Mouse (Mus musculus): ENCODE measurements around the gene Pfkm.

Gene Pfkm

DNA sequence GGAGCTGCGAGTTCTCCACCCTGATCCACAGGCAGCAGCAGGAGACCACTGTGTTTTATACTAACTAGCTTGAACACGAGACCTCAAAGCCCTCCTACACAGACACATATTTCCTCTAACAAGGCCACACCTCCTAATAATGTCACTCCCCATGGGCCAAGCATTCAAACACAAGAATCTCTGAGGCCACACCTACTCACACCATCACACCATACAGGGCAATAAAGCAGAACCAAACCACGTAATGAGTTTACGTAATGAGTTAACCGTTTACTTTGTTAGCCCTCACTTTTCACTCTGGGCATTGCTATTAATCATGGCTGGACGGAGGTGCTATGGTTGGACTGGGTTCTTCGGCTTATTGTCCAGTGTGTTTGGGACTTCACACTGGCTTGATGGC, 47.4 kb downstream of the Pfkm start:
- no peak for DNase-seq (ENCODE audit: low spot score in 2 of 2)

DNA sequence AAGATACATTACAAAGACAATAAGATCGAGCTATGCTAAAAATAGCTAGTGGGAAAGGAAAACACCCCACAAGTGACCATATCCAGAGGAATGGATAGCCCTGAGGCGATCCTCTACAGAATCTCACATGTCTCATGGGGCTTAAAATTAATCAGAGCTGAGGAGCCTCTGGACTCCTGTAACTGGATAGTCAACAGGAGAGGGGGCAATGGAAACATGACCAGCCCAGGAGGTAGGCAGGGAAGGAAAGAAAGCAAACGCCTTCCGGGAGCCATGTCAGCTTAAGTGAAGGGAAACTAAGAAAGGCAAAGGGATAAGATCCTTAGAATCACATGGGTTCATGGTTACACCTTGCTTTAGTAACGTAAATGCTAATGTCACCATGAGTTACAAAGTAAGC, 48.4 kb downstream of the Pfkm start:
- no peak for DNase-seq (ENCODE audit: low spot score in 2 of 2)

DNA sequence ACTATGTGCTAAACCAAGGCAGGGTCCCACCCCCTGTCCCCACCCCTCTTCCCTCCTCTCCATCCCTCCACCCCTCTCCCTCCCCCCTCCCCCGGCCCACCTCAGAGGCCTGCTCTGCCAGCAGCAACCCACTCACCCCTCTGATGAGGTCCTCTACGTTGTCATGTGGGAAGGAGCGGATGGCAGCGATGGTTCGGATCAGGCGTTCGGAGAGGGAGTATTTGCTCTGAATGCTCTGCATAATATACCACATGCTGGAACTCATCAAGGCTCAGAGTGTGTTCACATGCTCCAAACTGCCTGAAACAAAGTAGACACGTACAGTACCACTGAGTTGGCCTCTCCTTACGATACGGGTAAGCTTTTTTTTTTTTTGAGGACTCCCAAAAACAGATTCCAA, 50.1 kb downstream of the Pfkm start:
- DNase-seq (ENCODE audit: low spot score in 2 of 2), result no peak

DNA sequence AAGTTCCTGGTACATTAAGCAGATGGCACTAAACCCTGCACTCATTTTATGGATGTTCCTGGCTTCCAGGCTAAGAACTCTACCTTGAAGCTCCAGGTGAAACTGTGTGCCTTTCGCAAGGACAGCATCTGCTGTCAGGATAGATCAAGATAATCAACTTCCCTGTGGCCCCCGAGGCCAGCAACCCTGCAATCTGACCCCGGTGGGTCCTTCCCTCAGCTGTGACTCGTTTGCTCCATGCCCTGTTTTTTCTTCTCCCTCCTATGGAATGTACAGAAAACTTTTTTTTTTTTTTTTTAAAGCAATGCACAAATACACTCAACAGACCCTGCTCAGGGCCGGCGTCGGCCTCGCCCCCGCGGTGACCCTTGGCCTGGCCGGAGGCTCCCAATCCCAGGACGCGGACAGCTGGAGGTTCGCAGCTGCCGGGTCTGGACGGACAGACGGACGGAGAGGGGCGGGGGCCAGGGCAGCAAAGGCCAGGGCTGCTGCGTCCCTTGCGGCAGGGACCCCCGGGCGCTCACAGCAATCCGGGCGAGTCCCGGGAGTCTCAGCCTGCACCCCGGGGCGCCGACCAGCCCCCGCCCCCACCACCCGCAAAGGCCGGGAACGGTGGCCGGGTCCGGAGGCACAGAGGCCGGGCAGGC, 52.6 kb downstream of the Pfkm start:
- DNase-seq (ENCODE audit: low spot score in 2 of 2), result no peak

DNA sequence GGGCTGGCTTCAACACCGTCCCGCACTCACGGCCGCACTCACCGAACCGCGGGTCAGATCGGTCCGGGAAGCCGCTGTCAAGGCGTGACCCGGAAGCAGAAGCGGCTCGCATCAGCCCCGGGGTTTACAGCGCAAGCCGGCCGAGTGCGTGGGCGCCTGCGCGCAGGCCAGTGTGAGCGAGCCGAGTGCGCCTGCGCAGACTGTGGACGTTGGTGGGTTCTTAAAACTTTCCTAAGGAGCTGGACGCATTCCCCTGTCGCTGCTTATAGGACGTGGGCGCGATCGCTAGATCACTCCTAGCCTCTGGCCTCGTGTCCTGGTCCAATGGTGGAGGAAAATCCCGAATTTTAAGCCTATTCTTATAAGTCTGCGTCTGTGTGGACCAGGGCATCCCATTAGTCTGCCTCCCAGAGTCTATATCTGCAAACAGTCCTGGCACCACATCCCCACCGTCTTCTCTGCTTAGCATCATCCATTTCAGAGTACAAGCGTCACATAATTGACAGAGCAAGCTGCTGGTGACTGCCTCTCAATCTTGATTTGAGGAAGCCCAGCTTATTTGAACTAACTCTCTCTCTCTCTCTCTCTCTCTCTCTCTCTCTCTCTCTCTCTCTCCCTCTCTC, 53.3 kb downstream of the Pfkm start:
- peak; percentile 83 to 92 for DNase-seq (ENCODE audit: low spot score in 2 of 2)

DNA sequence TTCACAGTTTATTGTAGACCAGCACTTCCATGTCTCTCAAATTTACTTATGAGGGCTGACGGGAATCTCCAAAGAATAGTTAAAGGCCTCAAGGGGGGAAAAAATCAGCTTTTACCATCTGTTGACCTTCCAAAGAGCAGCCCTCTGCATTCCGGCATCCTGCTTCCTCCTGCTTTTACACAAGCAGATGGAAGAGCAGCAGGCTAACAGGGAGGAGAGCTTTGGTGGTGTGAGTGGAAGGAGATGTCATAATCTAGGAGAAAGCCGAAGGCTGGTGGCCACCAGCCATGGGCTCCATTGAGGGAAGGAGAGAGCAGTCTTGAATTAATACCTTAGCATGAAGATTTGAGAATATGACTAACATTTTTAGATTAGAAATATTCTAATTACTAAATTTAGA, 56.0 kb downstream of the Pfkm start:
- no peak for DNase-seq (ENCODE audit: low spot score in 2 of 2)

DNA sequence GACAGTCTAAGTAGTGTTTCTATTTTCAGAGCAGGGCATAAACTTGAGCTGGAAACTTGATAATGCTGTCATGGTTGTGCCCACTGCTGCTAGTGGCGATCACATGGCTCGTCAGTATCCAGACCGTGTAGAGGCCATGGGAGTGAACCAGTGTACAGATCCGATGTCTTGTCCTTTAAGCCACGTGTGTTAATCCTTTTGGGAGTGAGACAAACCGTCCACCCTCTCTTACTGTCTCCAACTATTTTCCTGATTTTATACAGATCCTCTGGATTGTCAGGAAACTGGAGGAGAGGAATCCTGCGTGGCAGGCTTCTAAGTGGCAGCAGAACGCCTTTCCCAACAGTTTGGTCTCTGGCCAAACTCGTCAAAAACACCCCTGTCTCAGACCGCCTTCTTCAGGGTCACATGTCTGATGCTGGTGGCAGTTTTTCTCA, 56.8 kb downstream of the Pfkm start:
- DNase-seq (ENCODE audit: low spot score in 2 of 2), result no peak

DNA sequence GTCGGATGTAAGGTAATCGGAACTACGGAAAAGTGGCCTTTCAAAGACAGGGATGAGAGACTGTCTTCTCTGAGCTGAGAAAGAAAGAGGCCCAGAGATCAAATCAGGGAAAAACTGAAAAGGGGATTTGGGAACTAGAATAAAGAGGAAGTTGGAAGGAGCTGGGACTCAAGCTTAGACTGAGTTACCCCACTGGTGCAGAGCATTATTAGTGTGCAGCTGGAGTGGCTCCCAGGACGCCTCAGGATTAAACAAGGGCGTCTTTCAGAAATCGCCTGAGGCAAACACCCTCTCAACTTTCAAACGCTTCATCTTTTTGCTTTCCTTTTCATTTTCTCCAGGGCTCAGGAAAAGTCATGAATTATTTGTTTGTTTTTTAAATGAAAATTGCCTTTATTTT, 60.5 kb downstream of the Pfkm start:
- DNase-seq (ENCODE audit: low spot score in 2 of 2), result no peak

DNA sequence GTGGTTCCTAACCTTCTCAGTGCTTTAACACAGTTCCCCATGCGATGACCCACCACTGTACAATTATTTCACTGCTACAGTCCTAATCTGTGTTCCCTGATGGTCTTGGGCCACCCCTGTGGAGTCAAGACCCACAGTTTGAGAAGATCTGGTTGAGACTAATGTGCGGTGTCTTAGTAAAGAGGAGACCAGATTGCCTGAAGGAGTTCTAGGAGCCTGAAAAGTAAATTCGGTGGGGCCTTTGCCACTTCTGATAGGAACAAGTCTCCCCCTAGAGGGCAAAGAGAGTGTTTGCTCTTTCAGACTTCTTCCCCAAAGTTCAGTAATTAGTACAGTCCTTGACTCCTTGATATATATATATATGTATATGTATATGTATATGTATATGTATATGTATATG, 61.2 kb downstream of the Pfkm start:
- DNase-seq (ENCODE audit: low spot score in 2 of 2), result no peak

DNA sequence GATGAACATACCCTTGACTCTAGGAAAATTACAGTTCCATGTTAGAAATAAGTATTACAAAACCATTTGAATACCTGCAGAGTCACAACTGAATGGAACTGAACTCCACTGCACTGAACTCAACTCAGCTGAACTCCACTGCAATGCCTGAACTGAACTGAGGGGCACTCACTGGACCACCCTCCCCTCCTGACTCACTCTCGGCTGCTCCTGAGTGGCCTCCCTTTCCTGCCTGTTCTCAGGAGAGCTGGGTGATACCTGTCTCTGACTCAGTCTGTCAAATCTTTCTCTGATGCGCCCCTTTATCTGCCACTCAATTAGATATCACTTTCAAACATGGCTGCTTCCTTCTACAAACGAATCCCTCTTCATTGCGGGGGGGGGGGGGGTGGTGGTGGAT, 61.8 kb downstream of the Pfkm start:
- DNase-seq (ENCODE audit: low spot score in 2 of 2), result no peak

DNA sequence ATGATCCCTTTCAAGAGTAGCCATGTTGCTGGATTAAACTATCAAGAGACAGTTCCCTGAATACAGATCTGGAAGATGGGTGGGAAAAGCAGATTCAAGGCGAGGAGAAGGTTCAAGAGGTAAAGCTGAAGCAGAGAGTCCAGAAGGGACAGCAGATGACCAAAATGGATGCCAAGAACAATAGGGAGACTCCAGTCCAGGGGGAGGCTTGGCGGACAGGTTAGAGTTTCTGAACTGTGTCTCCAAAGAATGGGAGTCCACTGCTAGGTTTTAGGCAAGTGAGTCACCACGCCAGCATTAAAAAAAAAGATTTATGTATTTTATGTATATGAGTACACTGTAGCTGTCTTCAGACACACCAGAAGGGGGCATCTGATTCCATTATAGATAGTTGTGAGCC, 62.2 kb downstream of the Pfkm start:
- no peak for DNase-seq (ENCODE audit: low spot score in 2 of 2)

DNA sequence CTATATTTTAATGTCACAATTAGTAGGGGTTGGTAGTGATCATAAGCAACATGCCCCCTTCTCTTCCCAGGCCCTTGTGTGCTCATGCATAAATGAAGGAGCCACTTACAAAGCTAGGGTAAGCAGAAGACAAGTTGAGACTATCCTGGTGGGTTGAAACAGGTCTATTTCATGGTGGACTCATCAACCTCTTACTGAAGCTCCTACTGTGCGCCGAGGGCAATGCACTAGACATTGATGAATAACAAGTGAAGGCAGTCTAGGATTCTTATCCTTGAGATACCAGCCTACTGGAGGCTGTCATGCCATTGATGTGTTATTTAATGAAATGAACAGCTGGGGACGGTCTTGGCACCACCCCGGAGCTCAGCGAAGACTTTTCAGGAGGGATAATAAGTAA, 62.9 kb downstream of the Pfkm start:
- no peak for DNase-seq (ENCODE audit: low spot score in 2 of 2)

DNA sequence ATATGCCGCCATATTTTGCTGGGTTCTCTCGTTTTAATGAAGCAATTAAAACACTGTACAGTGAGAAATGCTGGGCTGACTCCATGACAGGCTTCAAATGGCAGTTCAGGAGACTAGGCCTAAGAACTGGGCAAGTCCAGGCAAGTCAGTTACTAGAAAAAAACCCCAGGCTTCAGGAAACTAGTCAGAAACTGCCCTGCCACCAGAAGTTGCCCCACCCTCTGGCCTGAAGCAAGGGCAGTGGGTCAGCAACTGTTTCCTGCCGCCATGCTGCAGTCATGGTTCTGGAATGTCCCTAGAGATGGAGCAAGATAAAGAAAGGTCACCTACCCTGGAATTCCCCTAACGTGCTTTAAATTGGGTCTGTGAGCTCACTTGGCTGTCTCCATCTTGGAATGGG, 63.6 kb downstream of the Pfkm start:
- no peak for DNase-seq (ENCODE audit: low spot score in 2 of 2)

DNA sequence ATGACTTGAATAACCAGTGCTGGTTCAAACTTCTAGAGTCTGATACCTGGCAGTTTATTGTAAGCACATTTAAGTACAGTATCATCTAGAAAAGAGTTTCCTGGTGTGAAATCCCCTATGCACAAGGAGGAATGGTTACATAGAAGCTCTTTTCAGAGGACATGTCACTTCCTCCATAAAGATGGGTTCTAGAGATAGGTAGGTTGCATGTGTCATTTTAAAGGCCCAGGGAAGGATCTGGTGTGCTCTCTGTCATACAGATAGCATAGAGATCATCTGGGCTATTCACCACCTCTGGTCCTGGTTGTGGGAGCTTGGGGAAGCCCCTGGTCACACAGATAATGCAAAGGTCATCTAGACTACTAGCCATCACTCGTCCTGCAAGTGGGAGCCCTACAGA, 64.9 kb downstream of the Pfkm start:
- DNase-seq (ENCODE audit: low spot score in 2 of 2), result no peak

DNA sequence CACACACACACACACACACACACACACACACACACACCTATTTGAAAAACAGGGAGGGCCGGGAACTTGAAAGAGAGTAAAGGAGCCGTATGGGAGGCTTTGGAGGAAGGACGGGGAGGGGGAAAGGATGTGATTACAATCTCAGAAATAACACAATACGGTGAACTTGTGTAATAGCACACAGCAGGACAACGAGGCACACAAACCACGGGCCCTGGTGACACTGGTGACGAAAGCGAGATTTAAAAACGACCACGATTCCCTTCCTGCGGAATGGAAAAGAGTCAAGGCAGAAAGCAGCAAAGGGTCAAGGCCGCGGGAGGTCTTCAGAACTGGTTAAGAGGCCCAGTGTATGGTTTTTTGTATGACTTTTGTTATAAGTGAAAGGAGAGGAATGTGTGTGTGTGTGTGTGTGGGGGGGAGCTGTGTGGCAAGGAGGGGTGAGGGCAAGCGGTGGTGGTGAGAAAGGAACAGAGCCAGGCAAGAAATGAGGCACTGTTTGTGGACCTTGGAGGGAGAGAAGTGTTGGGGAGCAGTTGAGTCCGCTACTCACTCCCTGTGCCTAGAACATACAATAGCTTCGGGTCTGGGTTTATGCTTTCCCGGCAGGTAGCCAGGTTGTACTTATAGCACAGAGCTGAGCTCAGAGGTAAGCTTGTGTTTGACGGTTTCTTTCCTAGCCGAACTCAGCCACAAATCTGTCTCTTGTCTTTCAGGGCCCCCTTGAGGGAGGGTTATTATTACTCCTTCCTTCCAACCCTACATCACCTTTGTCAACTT, 68.8 kb downstream of the Pfkm start:
- DNase-seq (ENCODE audit: low spot score in 2 of 2), result no peak

DNA sequence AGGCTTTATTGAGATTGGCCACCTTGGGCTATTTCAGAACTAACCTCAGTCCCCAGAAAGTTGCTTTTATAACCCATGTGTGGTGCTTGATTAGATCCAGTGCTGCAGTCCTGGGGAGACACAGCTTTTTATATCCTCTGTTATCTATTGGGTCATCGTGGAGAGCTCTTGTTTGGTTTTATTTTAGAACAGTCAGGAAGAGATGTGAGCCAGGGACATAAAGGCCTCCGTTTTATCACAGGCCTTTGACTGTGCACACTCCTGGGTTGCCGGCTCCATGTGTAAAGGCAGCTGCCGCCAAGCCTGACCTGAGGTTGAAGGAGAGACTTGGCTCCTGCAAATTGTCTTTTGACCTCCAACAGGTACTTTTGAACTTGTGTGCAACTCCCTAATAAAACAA, 70.2 kb downstream of the Pfkm start:
- DNase-seq (ENCODE audit: low spot score in 2 of 2), result no peak

DNA sequence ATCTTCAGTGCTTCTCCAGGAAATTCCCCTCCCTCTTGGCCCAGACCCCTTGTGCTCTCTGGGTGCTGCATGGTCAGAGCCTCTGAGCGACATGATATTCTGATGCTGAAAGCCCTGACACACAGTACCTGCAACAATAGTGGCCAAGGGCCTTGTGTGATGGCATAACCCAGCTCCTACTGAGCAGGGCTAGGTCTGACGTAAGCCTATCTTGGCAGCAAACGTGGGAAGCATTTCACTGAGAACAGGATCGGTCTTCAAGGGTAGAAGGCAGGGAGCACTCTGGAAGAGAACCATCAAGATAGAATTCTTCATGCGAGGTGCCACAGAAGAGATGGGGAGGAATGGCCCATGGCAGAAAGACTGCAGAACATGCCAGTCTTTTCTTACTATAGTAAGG, 73.1 kb downstream of the Pfkm start, which contains the start of gene Asb8:
Asb8 (minus strand) TSS at position 101 of the 400 bp plus-strand sequence.
- DNase-seq (ENCODE audit: low spot score in 2 of 2), result no peak

DNA sequence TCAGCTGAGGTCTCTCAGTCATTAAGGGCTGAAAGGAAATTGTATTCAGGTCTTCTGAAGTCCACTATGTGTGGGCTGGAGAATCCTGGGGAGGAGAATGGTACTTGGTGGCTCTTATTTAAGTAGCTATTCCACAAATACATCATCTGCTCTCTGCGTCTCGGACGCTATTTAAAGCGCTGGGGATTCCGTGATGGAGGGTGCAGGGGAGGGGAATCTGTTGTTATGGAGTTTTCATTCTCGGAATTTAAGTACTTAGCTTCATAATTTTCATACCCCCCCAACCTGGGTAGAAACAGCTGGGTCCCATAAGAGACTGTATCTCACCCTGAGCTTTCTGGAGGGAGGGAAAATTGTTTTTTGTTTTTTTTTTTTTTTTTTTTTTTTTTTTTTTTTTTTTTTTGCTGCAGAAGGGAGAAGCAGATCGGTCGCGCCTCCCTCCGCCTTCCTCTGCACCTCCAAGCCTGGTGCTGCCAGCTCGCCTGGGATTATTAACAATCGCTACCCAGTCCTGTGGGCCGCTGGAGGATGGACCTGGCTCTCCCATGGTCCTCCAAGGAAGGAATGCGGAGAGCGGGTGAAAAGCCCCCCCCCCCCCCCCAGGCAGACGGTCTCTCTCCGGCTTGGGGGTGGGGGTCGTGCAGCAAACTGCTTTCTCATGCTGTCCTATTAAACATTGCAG, 74.7 kb downstream of the Pfkm start, which contains the start of gene Ccdc184:
Ccdc184 (plus strand) TSS at position 196 of the 682 bp plus-strand sequence.
- no peak for DNase-seq (ENCODE audit: low spot score in 2 of 2)

DNA sequence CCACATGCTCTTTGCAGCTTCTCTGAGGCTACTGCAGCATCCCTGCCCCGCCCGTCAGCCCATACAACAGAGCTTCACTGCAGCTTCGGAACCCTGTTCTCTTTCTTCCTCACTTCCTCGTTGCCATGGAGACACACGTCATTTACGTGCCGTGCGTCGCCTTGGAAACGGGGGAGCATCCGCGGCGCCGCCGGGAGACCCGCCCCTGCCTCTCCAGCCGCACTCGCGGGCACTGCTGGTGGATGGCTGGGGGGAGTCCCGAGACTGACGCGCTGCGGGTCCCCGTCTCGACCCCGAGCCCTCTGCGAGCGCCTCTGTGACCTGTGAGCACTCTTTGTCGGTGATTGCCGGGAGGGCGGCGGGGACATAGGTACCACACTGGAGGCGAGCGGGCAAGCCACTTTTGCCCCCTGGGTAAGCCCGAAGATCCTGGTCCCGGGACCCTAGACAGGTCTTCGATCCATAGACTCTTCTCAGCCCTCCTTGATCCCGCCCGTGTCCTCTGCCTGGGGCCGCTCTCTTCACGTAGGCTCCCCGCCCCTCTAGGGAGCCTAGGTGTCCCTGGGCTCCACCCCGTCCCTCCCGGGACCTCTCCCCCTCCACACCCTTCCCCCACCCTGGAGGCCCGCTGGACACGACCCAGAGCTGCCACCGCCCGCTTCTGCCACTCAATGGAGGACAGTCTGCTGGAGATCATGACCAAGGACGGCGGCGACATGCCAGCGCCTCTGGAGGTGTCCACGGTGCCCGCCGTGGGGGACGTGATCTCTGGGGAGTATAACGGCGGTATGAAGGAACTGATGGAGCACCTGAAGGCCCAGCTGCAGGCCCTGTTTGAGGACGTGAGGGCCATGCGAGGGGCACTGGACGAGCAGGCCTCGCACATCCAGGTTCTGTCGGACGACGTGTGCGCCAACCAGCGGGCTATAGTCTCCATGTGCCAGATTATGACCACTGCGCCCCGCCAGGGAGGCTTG, 75.5 kb downstream of the Pfkm start:
- peak; percentile 62 to 68 for DNase-seq (ENCODE audit: low spot score in 2 of 2)

DNA sequence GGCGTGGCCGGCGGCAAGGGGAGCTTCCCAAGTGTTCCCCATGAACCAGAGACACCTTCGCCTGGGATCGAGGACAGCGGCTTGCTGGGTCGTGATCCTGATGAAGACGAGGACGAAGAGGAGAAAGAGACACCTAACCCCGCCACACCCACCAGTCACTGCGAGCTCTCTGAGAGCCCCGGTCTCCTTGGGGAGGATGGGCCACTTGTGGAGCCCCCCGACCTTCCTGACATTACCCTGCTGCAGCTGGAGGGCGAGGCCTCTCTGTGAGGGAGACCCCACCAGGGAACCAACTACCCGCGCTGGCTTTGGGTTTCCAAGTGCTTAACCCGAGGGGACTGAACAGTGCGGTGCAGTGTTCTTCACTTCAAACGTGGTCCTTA, 76.2 kb downstream of the Pfkm start:
- no peak for DNase-seq (ENCODE audit: low spot score in 2 of 2)

DNA sequence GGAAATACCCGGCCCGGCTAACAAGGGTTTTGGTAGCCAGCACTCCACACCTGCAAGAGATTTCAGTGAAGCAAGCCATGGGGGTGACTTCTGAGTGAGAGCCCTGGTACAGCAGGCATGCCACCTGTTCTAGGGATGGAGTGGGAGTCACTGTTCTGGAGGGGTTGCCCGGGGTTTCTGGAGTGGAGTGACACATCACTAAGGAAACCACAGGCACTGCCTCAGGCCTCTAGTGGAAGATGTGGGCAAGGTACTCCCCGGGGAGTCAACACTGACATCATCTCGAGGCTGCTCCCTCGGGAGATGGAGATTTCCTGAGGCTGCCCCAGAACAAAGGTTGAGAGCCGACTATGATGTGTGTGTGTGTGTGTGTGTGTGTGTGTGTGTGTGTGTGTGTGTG, 78.0 kb downstream of the Pfkm start:
- no peak for DNase-seq (ENCODE audit: low spot score in 2 of 2)
